Mouse (Mus musculus) gastrocnemius, postnatal 10 days (tissue): Measurements from ENCODE around the gene Polr2e. TPM values are rescaled to one million over a fixed set of nuclear protein-coding genes. Genes with fewer than 3 reads are reported as not detected.

Experiments used
- DNase-seq: peaks from one replicate; pipeline ENCODE4 v3.0.0; 2021; ENCODE audit warnings: mixed read lengths
- long read RNA-seq, 2 experiments: library from polyadenylated mRNA; stranded (forward); transcript quantifications; one replicate each; pipeline ENCODE4 v2.0.0; 2021
- total RNA-seq, 2 experiments: library from RNA; stranded (reverse); gene quantifications; 2 replicates each; pipeline ENCODE4 v1.2.3; 2021

Polr2e gene
- total RNA-seq = 10 to 100 TPM; 62.1 to 62.7 TPM
- long read RNA-seq, experiment 1, transcript Polr2e-201 (7 exons, 1,148 nt) = major isoform, 84 of 88 reads
- long read RNA-seq, experiment 1, partial matches to known transcripts = 1 of 88 reads
- long read RNA-seq, experiment 1, other reads (novel, unspliced or antisense) = 2 of 88 reads
- long read RNA-seq, experiment 2, transcript Polr2e-201 (7 exons, 1,148 nt) = major isoform, 73 of 82 reads
- long read RNA-seq, experiment 2, partial matches to known transcripts = 4 of 82 reads
- long read RNA-seq, experiment 2, other reads (novel, unspliced or antisense) = 2 of 82 reads

GRCm38 (mm10) chr10:80039559-80039979 lies at the start of gene Polr2e:
TSS of gene Polr2e (minus strand) at chr10:80039795.
- peak; percentile 95 for DNase-seq

GRCm38 (mm10) chr10:80089146-80089545 lies 49.6 kb upstream of the Polr2e start:
- DNase-seq = no peak

DNA sequence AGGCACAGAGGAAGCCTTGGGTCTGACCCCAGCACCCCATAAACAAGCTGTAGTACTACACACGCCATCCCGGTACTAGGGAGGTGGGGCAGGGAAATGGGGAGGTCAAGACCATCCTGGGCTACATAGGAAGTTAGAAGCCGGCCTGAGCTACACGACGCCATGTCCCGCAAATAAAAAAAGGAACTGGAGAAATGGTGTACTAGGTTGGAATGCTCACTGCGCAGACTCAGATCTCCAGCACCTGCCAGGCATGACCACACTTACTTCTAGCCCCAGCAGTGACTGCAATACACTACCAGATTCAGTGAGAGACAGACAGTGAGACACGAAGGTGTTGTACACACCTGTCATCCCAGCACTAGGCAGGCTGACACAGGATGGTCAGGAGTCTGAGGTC lies 47.9 kb upstream of the Polr2e start:
- DNase-seq = no peak

- DNase-seq = no peak
Observed at GRCm38 (mm10) chr10:80086847-80087246, 47.3 kb upstream of the Polr2e start.

- no peak for DNase-seq
Observed at GRCm38 (mm10) chr10:80084817-80085487, 45.4 kb upstream of the Polr2e start.

DNA sequence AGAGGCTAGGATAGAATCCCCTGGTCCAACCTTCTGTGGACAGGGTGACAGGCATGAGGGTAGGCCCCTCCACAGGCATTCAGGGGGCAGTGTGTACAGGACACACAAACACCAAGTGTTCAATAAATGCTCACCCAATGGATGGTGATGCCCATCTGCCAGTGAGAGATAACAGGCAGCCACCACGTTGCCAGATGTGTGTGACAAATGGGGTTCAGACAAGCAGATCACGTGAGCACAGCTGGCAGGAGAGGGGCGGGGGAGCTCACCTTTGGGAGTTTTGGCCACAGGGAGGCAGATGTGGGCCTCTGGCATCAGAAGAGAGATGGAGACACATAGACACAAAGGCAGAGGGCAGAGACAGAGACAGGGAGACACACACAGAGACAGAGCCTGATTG lies 41.5 kb upstream of the Polr2e start:
- DNase-seq = no peak

DNA sequence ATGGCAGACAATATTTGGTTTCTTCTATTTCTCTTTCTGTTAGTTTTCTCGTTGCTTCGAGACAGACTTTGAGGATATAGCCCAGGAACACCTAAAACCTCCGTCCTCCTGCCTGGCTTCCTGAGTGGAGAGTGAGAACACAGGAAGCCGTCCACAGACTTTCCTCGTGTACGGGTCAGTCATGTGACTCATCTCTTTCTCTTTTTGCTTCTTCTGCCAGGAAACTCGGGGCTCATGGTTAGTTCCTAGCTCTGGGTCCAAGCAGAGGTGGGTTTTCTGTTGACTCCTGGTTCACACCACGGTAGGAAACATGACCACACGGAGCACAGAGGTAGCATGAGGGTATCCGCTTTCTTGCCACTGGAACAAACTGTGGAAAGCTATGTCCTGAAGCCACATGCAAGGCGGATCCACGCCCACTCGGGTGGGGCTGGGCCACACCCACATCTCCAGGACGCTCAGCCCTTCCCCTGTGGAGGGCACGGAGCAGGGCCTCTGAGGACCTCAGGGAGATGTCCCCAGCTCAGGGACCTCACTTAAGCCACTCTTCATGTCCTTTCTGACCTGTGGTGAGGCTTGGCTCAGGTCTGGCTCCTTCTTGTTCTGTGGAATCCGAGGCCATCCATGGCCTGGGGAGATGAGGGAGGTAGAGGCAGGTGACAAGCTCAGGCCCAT lies 40.9 kb upstream of the Polr2e start:
- no peak for DNase-seq

GRCm38 (mm10) chr10:80078366-80078765 lies 38.8 kb upstream of the Polr2e start:
- no peak for DNase-seq

- no peak for DNase-seq
Observed at GRCm38 (mm10) chr10:80077312-80077711, 37.7 kb upstream of the Polr2e start.

- no peak for DNase-seq
Observed at GRCm38 (mm10) chr10:80076386-80076785, 36.8 kb upstream of the Polr2e start.

DNA sequence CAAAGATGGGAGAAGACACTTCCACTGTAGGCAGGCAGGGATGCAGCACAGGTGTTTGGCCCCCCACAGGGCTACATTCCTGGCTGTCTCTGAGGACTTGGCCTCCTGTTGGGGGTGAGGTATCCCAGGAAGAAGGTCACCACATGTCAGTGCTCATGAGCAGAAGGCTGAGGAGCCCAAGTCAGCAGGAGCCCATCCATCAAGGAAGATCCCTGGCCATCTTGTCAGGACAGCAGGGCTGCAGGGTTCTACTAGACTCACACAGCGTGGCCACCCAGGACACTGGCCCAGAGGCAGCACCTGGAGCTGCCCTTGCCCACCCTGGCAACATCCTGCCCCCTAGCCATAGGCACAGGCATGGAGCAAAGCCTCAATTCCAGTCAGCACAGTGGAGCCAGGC lies 36.3 kb upstream of the Polr2e start:
- no peak for DNase-seq

DNA sequence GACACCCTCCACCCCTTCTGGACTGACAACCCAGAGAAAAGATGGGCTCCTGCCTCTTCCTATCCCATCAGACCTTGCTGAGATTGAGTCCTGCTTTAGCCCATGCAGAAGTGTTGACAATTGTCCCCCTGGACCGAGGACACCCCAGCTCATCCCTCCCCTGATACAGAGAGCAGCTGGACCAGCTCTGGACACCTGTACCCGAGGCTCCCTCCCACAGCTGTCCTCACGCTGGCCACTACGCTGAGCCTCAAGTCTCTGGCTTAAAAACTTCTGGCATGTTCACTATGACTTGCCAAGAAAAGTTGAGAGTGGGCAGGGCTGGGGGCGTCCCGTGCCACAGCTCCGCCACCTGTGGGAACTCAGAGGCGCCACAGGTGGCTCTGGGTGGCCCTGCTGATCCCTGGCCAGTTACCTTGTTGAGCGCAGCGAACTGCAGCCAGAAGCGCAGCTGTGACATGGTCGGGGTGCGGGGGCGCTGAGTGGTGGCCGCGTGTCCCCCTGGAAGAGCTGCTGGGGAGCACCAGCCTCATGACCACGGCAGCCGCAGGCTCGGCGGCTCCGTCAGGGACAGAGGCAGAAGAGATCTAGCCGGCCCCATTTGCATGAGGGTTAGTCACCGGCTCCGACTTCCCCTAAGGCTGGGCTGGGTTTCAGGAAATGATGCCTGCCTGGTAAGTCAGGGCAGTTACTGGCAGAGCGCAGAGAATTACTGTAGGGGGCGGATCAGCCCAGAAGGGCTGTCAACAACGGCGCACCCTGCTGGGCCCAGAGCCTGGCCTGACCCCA lies 35.4 kb upstream of the Polr2e start:
- DNase-seq = peak; percentile 52

GRCm38 (mm10) chr10:80072623-80073489 lies 33.3 kb upstream of the Polr2e start:
- DNase-seq = no peak

DNA sequence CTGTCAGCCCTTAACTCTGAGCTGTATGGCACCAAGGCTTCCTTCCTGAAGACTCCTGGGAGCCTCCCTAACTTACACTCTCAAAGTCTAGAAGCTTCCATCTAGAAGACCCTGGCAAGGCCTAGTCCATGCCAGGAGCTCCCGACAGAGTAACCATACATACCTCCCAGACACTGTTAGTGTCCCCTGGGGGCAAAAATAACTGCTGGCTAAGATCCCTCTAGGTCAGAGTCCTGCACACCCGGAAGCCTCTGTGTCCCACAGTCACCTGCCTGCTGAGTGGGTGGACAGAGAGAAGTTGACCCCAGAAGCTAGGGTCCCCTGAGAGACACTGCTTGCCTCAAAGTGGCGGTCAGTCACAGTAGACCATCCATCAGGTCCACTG lies 31.9 kb upstream of the Polr2e start:
- DNase-seq = no peak

- DNase-seq = peak; percentile 83
Observed at GRCm38 (mm10) chr10:80070837-80071515, 31.4 kb upstream of the Polr2e start.

DNA sequence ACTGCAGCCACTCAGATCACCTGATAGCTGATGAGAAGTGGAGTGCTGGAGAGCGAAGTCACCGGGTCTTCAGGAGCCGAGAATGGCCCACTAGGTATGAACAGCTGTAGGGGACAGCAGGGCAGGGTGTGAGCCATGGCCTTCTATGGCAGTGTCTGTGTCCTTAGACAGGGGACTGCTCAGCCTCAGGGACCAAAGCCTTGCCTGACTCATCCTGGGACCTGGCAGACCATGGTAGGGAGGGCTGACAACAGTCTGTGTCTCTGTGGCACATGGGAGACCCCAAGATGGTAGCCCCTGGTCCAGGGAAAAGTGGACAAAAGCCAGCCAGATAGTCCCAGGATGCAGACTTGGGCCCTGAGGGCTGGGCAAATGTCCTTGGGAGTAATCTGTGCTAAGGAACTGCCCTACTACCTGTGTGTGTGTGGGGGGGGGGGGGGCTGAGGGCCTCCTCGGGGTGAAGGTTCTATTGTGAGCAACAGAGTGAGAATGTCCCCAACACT lies 30.4 kb upstream of the Polr2e start:
- no peak for DNase-seq

GRCm38 (mm10) chr10:80069251-80069650 lies 29.7 kb upstream of the Polr2e start:
- no peak for DNase-seq

DNA sequence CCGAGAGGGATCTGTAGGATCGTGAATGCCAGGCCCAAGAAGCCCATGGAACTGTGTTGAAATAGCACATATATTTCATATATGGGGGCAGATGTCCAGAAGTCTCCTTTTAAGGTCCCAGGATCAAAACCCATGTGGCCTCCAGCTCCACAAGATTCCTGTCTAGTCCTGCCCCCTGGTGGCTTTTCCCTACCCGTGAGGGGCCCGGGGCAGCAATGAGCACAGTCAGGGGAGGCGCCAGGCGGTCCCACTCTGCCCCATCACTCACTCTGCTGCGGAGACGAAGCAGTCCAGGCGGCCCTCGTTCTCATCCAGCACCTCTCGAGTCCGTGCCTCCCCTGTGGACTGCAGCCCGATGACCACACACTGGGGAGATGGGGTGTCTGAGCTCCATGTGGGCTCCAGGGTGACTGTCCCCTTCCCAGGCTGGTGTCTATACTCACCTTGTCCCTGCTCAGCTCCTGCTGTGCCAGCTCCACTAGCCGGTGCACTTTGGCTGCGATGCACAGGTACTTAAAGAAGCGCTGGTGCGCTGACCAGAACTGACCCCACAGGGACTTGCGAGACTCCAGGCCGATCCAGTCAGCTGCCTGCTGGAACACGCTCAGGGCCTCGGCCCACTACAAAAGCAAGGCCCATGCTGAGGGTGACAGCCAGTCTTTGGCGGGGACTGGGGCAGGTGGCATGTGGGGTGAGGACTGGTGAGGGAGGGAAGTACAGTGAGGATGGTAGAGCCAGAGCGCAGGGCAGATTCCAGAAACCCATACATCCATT lies 24.5 kb upstream of the Polr2e start:
- DNase-seq = no peak

DNA sequence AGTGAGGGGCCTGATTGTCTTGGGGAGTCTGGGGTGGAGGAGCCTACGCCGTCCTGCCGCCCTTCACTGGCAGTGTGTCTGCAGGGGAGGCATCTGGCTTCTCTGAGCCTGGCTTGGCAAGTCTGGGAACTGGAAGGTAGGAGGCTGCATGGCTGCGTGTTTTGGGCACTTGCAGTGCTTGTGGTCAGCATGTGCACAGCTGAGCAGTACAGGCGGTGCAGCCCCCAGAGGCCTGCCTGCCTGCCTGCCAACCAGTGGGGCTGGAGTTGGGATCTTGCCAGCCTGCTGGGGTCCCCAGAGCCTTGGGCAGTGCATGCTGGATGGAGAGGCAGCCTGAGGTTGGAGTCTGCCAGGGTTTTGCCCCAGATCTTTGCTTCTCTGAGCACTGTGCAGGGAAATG lies 23.5 kb upstream of the Polr2e start:
- no peak for DNase-seq
